Mouse (Mus musculus) ES-Bruce4 (cell line): ENCODE measurements at regions not wholly inside any gene's neighbourhood (a gene's known extent, or its start where the extent isn't known, plus 50 kb on each side); places are given as distances from the start of the nearest gene placed in this dataset.

Source experiments
- CTCF ChIP-seq: IDR thresholded peaks from one replicate; pipeline ENCODE4 v1.8.1; 2011; ENCODE audit warnings: low read depth, low read length
- EP300 ChIP-seq: IDR thresholded peaks from 2 replicates; pipeline ENCODE4 v1.6.1; 2011; ENCODE audit warnings: low read depth, low read length; ENCODE audit not compliant: insufficient read depth

GRCm38 (mm10) chr14:105955082-105955481 lies 58.5 kb upstream of the Spry2 start:
- TF ChIP-seq EP300 = no peak
- TF ChIP-seq CTCF = no peak
